Mouse (Mus musculus): ENCODE results near the gene Fcrl1. TPM values are rescaled to one million over a fixed set of nuclear protein-coding genes. Genes with fewer than 3 reads are reported as not detected.
"Not testable (repeated sequence)": the region's sequence is repeated elsewhere in the genome, so short reads cannot be mapped to it uniquely, and the experiment has no call there.

Fcrl1 gene
- total RNA-seq (2021): under 1 TPM in 1 of 2 experiments, not detected in 1; 0.43 TPM

GRCm38 (mm10) chr3:87376195-87377165 lies at the start of gene Fcrl1:
Fcrl1 (plus strand) TSS chr3:87376387.
- DNase-seq (ENCODE audit: low spot score in 2 of 2): no peak
- intact Hi-C loops (cut with DNase I): no loop called here

- intact Hi-C loops (cut with DNase I): no loop called here
- no peak for DNase-seq (ENCODE audit: low spot score in 2 of 2)
Observed at GRCm38 (mm10) chr3:87337899-87338298, 38.3 kb upstream of the Fcrl1 start.

- DNase-seq (ENCODE audit: low spot score in 2 of 2); intact Hi-C loops (cut with DNase I): not testable (repeated sequence)
Observed at GRCm38 (mm10) chr3:87350992-87351391, 25.2 kb upstream of the Fcrl1 start.

- no peak for DNase-seq (ENCODE audit: low spot score in 2 of 2)
- intact Hi-C loops (cut with DNase I): no loop called here
Observed at GRCm38 (mm10) chr3:87357581-87357980, 18.6 kb upstream of the Fcrl1 start, which contains the start of gene Cd5l. Cd5l (plus strand) TSS chr3:87357881.

- intact Hi-C loops (cut with DNase I): no loop called here
- no peak for DNase-seq (ENCODE audit: low spot score in 2 of 2)
Observed at GRCm38 (mm10) chr3:87359215-87359614, 17.0 kb upstream of the Fcrl1 start.

GRCm38 (mm10) chr3:87360466-87360865 lies 15.7 kb upstream of the Fcrl1 start:
- intact Hi-C loops (cut with DNase I): no loop called here
- DNase-seq (ENCODE audit: low spot score in 2 of 2): no peak

- no peak for DNase-seq (ENCODE audit: low spot score in 2 of 2)
- intact Hi-C loops (cut with DNase I): no loop called here
Observed at GRCm38 (mm10) chr3:87365691-87366090, 10.5 kb upstream of the Fcrl1 start.

- intact Hi-C loops (cut with DNase I): no loop called here
- no peak for DNase-seq (ENCODE audit: low spot score in 2 of 2)
Observed at GRCm38 (mm10) chr3:87367511-87367910, 8.7 kb upstream of the Fcrl1 start.

- intact Hi-C loops (cut with DNase I): no loop called here
- DNase-seq (ENCODE audit: low spot score in 2 of 2): peak in 1 of 2 experiments; percentile 3
Observed at GRCm38 (mm10) chr3:87369181-87369580, 7.0 kb upstream of the Fcrl1 start.

GRCm38 (mm10) chr3:87377228-87377627 lies 1.0 kb downstream of the Fcrl1 start:
- intact Hi-C loops (cut with DNase I): no loop called here
- DNase-seq (ENCODE audit: low spot score in 2 of 2): no peak

- intact Hi-C loops (cut with DNase I): no loop called here
- no peak for DNase-seq (ENCODE audit: low spot score in 2 of 2)
Observed at GRCm38 (mm10) chr3:87377719-87378118, 1.5 kb downstream of the Fcrl1 start.

GRCm38 (mm10) chr3:87379641-87380315 lies 3.6 kb downstream of the Fcrl1 start:
- intact Hi-C loops (cut with DNase I); DNase-seq (ENCODE audit: low spot score in 2 of 2): not testable (repeated sequence)

GRCm38 (mm10) chr3:87381806-87382712 lies 5.9 kb downstream of the Fcrl1 start:
- intact Hi-C loops (cut with DNase I): no loop called here
- no peak for DNase-seq (ENCODE audit: low spot score in 2 of 2)

- intact Hi-C loops (cut with DNase I): no loop called here
- DNase-seq (ENCODE audit: low spot score in 2 of 2): no peak
Observed at GRCm38 (mm10) chr3:87383308-87383707, 7.1 kb downstream of the Fcrl1 start.

GRCm38 (mm10) chr3:87385105-87385504 lies 8.9 kb downstream of the Fcrl1 start:
- intact Hi-C loops (cut with DNase I): no loop called here

GRCm38 (mm10) chr3:87390935-87391334 lies 14.7 kb downstream of the Fcrl1 start:
- intact Hi-C loops (cut with DNase I): no loop called here

More at GRCm38 (mm10) chr3:87385105-87385504, 8.9 kb downstream of the Fcrl1 start:
- no peak for DNase-seq (ENCODE audit: low spot score in 2 of 2)

GRCm38 (mm10) chr3:87398809-87399208 lies 22.6 kb downstream of the Fcrl1 start:
- DNase-seq (ENCODE audit: low spot score in 2 of 2): no peak
- intact Hi-C loops (cut with DNase I): no loop called here

More at GRCm38 (mm10) chr3:87390935-87391334, 14.7 kb downstream of the Fcrl1 start:
- DNase-seq (ENCODE audit: low spot score in 2 of 2): no peak

- DNase-seq (ENCODE audit: low spot score in 2 of 2): no peak
- intact Hi-C loops (cut with DNase I): no loop called here
Observed at GRCm38 (mm10) chr3:87399906-87400305, 23.7 kb downstream of the Fcrl1 start.

GRCm38 (mm10) chr3:87401321-87401720 lies 25.1 kb downstream of the Fcrl1 start:
- intact Hi-C loops (cut with DNase I): no loop called here
- DNase-seq (ENCODE audit: low spot score in 2 of 2): no peak

Measured in left cerebral cortex, postnatal 25 days (tissue).